Mouse (Mus musculus) cortical plate, adult 2 months (tissue): ENCODE data around the gene Gadd45b. TPM values are rescaled to one million over a fixed set of nuclear protein-coding genes. Genes with fewer than 3 reads are reported as not detected.

Source experiments
- H3K27ac ChIP-seq: fragments of 200-500 bp; 2 replicates; pipeline ENCODE4 v1.5.1; 2012; ENCODE audit warnings: low read length, control low read depth, inconsistent platforms; ENCODE audit not compliant: insufficient read depth
- H3K4me1 ChIP-seq: fragments of 200-500 bp; 2 replicates; pipeline ENCODE4 v1.6.1; 2011; ENCODE audit warnings: low read length; ENCODE audit not compliant: control insufficient read depth, insufficient read depth
- H3K4me3 ChIP-seq: fragments of 200-500 bp; 2 replicates; pipeline ENCODE4 v1.5.1; 2011; ENCODE audit warnings: mild to moderate bottlenecking, low read length, control low read depth; ENCODE audit not compliant: insufficient read depth
- CTCF ChIP-seq: fragments of 200-500 bp; IDR thresholded peaks from 2 replicates; pipeline ENCODE4 v1.5.1; 2011; ENCODE audit warnings: mild to moderate bottlenecking, control low read depth, low read length; ENCODE audit not compliant: insufficient read depth; ENCODE audit errors: extremely low read depth
- POLR2A ChIP-seq: fragments of 200-500 bp; IDR thresholded peaks from 2 replicates; pipeline ENCODE4 v1.6.1; 2011; ENCODE audit warnings: mild to moderate bottlenecking, low read length, control low read depth; ENCODE audit not compliant: insufficient read depth; ENCODE audit errors: extremely low read depth
- polyA plus RNA-seq: library from polyadenylated mRNA; depleted of rRNA; stranded (reverse); fragments of >200 nt; gene quantifications from 2 replicates; pipeline ENCODE4 v1.2.3, GENCODE M21; 2012; rRNA removed

The Gadd45b gene
- polyA plus RNA-seq: 23.9 and 25.6 TPM in 2 replicates

- peak within 1 kb of the TSS; percentile 98 for H3K4me3 ChIP-seq
- TF ChIP-seq CTCF (no peak), POLR2A (peak; percentile 100)
- H3K27ac ChIP-seq: peak within 1 kb of the TSS; percentile 92
- peaks cover 4% of the 10 kb centered on the region; the same call in 1 of the 2 replicates for H3K4me1 ChIP-seq
Observed at GRCm38 (mm10) chr10:80929299-80930226, at the start of gene Gadd45b. TSS of gene Gadd45b (plus strand) at chr10:80930073.

DNA sequence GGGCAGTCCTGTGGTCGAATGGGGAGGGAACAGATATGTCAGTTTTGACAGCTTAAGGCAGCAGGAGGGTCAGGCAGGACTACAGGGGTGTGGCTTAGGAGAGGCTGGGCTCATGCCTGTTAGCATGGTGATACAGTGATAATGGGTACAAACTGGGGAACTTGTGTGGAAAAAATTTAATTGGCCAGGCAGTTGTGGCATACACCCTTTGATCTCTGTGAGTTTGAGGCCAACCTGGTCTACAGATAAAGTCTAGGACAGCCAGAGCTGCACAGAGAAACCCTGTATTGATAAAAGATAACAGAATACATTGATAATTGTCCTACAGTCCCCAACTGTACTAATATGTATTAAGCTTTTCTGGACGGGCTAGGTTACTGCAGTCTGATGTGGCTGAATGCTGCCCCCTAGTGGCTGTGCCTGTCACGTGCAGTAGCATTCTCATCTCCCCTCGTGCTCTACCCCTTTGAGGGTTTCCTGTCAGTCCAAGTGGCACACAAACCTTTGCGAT, 49.7 kb upstream of the Gadd45b start:
- Histone ChIP-seq H3K4me1 (no peaks in the 10 kb centered on the region), H3K27ac (no peak overlapping the region), H3K4me3 (no peak overlapping the region)
- TF ChIP-seq POLR2A: no peak
- TF ChIP-seq CTCF: peak; percentile 86

DNA sequence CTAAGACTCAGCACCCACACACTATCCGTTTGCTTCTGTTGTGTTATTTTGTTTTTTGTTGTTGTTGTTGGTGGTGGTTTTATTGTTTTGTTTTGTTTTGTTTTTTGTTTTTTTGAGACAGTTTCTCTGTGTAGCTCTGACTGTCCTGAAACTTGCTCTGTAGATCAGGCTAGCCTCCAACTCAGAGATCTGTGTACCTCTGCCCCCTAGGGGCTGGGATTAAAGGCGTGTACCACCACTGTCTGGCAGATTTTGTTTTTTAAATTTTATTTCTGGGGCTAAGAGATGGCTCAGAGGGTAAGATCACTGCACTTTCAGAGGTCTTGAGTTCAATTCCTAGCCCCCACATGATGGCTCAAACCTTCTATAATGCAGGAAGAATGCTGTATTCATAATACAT, 49.0 kb upstream of the Gadd45b start:
- Histone ChIP-seq H3K4me1 (no peaks in the 10 kb centered on the region), H3K27ac (no peak overlapping the region), H3K4me3 (no peak overlapping the region)
- TF ChIP-seq CTCF: no peak
- no peak for TF ChIP-seq POLR2A

- H3K4me1 ChIP-seq: no peaks in the 10 kb centered on the region
- no peak overlapping the region for H3K27ac ChIP-seq
- TF ChIP-seq CTCF (peak; percentile 54), POLR2A (no peak)
- H3K4me3 ChIP-seq: no peak overlapping the region
Observed at GRCm38 (mm10) chr10:80881301-80881700, 48.6 kb upstream of the Gadd45b start.

- no peaks in the 10 kb centered on the region for H3K4me1 ChIP-seq
- TF ChIP-seq POLR2A: no peak
- no peak for TF ChIP-seq CTCF
- H3K27ac ChIP-seq: no peak overlapping the region
- H3K4me3 ChIP-seq: no peak overlapping the region
Observed at GRCm38 (mm10) chr10:80887181-80887580, 42.7 kb upstream of the Gadd45b start.

- Histone ChIP-seq H3K4me1 (peaks cover 6% of the 10 kb centered on the region), H3K4me3 (no peak overlapping the region)
- TF ChIP-seq CTCF: no peak
- TF ChIP-seq POLR2A: no peak
Observed at GRCm38 (mm10) chr10:80895100-80895499, 34.8 kb upstream of the Gadd45b start.

GRCm38 (mm10) chr10:80895697-80896096, 34.2 kb upstream of the Gadd45b start:
- Histone ChIP-seq H3K4me3 (no peak overlapping the region), H3K4me1 (peaks cover 6% of the 10 kb centered on the region), H3K27ac (no peak overlapping the region)
- TF ChIP-seq CTCF: no peak
- TF ChIP-seq POLR2A: no peak

More at GRCm38 (mm10) chr10:80895100-80895499, 34.8 kb upstream of the Gadd45b start:
- H3K27ac ChIP-seq: no peak overlapping the region

DNA sequence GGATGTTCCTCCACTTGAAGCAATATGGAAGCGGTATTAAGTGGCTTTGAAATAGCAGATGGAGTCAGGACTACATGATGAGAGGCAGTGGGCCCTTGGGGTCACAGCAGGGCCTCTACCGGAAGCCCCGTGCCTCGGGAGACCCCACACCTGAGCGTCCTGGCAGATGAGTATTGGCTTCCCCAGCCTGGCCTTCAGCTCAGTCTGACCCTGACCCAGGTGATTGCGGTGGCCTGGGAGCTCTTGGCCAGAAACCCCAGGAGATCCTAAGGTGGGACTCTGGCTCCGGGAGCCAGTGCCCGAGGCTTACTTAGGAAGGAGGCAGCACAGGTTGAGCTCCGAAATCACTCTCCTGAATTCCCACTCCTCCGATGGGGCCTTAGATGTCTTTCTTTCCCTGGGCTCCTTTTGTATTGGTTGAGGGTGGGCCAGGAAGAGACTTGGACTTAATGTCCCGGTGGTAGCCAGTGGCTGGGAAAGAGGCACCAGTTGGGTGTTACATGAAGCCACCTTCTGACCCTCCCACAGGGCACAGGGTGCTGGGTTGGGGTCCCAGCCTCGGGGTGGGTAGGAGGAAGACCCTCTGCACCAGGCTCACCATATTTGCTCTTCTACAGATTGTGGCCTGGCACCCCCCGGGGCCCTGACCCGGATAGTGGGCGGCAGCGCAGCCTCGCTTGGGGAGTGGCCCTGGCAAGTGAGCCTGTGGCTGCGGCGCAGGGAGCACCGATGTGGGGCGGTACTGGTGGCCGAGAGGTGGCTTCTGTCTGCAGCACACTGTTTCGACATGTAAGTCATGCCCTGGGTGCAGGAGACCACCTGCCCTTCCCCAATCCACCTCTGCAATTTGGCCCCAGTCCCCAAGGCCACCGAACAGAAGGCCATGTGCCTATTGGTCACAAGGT, 33.0 kb upstream of the Gadd45b start:
- Histone ChIP-seq H3K27ac (no peak overlapping the region), H3K4me3 (no peak overlapping the region), H3K4me1 (peaks cover 6% of the 10 kb centered on the region)
- TF ChIP-seq CTCF: no peak
- TF ChIP-seq POLR2A: no peak

DNA sequence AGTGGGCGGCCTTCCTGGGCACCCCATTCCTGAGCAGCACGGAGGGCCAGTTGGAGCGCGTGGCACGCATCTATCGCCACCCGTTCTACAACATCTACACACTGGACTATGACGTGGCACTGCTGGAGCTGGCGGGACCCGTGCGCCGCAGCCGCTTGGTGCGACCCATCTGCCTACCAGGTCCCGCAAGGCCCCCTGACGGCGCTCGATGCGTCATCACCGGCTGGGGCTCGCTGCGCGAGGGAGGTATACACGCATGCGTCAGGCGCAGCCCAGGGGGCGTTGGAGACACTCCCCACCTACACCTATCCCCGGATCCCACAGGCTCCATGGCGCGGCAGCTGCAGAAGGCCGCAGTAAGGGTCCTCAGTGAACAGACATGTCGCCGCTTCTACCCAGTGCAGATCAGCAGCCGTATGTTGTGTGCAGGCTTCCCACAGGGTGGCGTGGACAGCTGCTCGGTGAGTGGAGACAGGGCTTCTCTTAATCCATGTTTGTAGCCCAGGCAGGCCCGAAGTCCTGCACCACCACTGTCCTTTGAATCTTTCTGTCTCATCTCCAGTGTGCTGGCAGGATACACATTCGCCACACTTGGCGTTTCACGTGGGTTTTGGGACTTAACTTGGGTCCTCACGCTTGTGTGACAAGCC, 31.9 kb upstream of the Gadd45b start:
- H3K4me1 ChIP-seq: peaks cover 6% of the 10 kb centered on the region
- H3K27ac ChIP-seq: peak overlapping the region; percentile 96
- TF ChIP-seq POLR2A: peak; percentile 65
- no peak for TF ChIP-seq CTCF
- peak overlapping the region; percentile 45 for H3K4me3 ChIP-seq
